Mouse (Mus musculus): ENCODE measurements around the gene Macf1.

GRCm38 (mm10) chr4:123478655-123479433 lies 205.3 kb downstream of the Macf1 start:
- TF ChIP-seq CTCF (IDR thresholded peaks at IDR 0.05) (no peak), EP300 (IDR thresholded peaks at IDR 0.05; ENCODE audit: insufficient read depth, low read depth, low read length) (no peak)
